Mouse (Mus musculus) splenic B cell, adult 2 months (primary cell): Measurements from ENCODE around the gene Jarid2.
A peak's percentile ranks its signal among the peaks of the same experiment; 100 is the strongest.

Experiments
- DNase-seq: peaks from one replicate; pipeline ENCODE4 v3.0.0-alpha.2; 2011; ENCODE audit warnings: low read depth, low spot score
- H3K27me3 ChIP-seq: 2 replicates; pipeline ENCODE4 v1.6.1; 2012; ENCODE audit warnings: mild to moderate bottlenecking, low read length, moderate library complexity, mixed read lengths; ENCODE audit not compliant: control insufficient read depth, poor library complexity, insufficient read depth, severe bottlenecking
- H3K36me3 ChIP-seq: 2 replicates; pipeline ENCODE4 v1.6.1; 2012; ENCODE audit warnings: mild to moderate bottlenecking, low read length, moderate library complexity, mixed read lengths; ENCODE audit not compliant: control insufficient read depth, poor library complexity, insufficient read depth, severe bottlenecking

Gene Jarid2

DNA sequence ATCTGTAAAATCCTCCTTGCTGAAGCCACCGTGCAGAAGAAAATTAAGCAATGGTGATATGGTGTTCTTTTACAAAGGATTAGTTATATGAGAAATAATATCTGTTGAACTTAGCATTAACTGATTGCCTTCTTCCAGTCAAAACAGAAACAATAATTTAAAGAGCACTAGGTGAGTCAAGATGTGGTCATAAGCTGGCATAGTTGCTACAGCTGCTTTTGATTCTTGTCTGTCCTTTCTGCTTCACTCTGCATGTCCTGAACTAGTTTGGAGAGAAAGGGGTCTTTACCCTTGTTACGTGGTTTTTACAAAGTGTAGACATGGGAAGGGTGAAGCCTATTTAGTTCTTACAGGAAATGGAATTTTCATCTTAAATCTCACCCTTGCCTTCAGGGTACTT is 51.9 kb downstream of the Jarid2 start:
- Histone ChIP-seq H3K36me3 (peaks cover 2% of the 10 kb centered on the region; the same call in 1 of the 2 replicates), H3K27me3 (no peaks in the 10 kb centered on the region)
- DNase-seq: no peak

- Histone ChIP-seq H3K27me3 (no peaks in the 10 kb centered on the region), H3K36me3 (peaks cover 2% of the 10 kb centered on the region; the same call in 1 of the 2 replicates)
- DNase-seq: no peak
Measured at GRCm38 (mm10) chr13:44784551-44784950, 55.3 kb downstream of the Jarid2 start.

GRCm38 (mm10) chr13:44786291-44786690 is 57.0 kb downstream of the Jarid2 start:
- DNase-seq: peak; percentile 71
- no peaks in the 10 kb centered on the region for H3K27me3 ChIP-seq

DNA sequence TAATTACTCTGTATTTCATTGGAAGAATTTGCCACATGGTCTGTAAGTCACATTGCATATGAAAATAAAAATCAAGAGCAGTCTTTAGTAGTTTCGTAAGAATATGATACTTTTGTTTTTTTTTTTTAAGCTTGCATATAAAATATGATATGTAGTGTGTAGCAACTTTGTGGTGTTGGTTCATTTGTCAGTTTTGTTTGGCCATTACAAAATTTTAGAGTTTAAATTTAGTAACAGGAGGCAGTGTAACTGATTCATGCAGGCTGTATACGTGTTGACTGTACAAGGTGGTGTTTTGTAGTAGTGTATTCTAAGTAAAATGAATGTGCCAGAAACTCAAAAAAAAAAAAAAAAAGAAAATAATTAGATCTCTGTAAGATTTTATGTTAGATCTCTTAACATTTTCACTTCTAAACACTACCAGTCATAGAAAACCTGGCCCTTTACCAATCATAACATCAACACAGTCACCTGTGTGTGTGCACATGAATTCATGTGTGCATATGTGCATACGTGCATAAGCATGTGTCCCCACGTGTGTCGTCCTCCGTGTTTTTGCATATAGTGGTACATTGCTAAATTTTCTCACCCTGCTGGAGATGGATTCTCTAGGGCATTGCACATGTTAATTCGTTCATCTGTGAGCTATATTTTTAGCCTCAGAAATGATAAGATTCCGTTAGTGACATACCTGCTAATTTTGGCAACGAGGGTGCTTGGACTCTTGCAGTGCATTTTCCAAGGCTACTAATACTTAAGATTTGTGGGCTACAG is 59.3 kb downstream of the Jarid2 start:
- Histone ChIP-seq H3K36me3 (no peaks in the 10 kb centered on the region), H3K27me3 (no peaks in the 10 kb centered on the region)
- DNase-seq: peak; percentile 72

More at GRCm38 (mm10) chr13:44786291-44786690, 57.0 kb downstream of the Jarid2 start:
- H3K36me3 ChIP-seq: peaks cover 2% of the 10 kb centered on the region; the same call in 1 of the 2 replicates

GRCm38 (mm10) chr13:44789982-44790381 is 60.7 kb downstream of the Jarid2 start:
- Histone ChIP-seq H3K27me3 (no peaks in the 10 kb centered on the region), H3K36me3 (no peaks in the 10 kb centered on the region)
- no peak for DNase-seq

GRCm38 (mm10) chr13:44792361-44792892 is 63.2 kb downstream of the Jarid2 start:
- no peak for DNase-seq
- no peaks in the 10 kb centered on the region for H3K27me3 ChIP-seq
- H3K36me3 ChIP-seq: no peaks in the 10 kb centered on the region

- DNase-seq: no peak
- Histone ChIP-seq H3K27me3 (no peaks in the 10 kb centered on the region), H3K36me3 (no peaks in the 10 kb centered on the region)
Measured at GRCm38 (mm10) chr13:44795891-44796290, 66.6 kb downstream of the Jarid2 start.

DNA sequence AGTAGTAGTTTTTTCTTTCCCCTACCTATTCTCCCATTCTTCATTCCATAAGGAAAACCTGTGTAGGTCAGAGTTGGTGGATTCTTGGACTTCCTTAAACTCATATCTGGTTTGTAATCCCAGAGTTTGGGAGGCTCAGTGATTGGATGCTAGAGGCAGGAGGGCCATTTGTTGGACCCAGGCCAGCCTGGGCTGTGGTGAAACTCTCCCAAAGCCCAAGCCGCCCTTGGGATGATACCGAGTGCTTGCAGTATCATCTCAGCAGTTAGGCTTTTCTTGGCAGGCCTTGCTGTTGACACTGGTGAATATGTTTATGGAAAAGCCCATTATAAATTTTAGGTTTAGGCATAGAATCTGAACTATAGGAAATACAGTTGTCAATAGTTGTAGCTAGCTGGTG is 67.5 kb downstream of the Jarid2 start:
- no peak for DNase-seq
- Histone ChIP-seq H3K27me3 (no peaks in the 10 kb centered on the region), H3K36me3 (no peaks in the 10 kb centered on the region)

GRCm38 (mm10) chr13:44798280-44798679 is 69.0 kb downstream of the Jarid2 start:
- peak; percentile 30 for DNase-seq
- H3K27me3 ChIP-seq: no peaks in the 10 kb centered on the region
- no peaks in the 10 kb centered on the region for H3K36me3 ChIP-seq

- Histone ChIP-seq H3K27me3 (no peaks in the 10 kb centered on the region), H3K36me3 (no peaks in the 10 kb centered on the region)
- DNase-seq: peak; percentile 50
Measured at GRCm38 (mm10) chr13:44799166-44799565, 69.9 kb downstream of the Jarid2 start.

- no peaks in the 10 kb centered on the region for H3K36me3 ChIP-seq
- H3K27me3 ChIP-seq: no peaks in the 10 kb centered on the region
- peak; percentile 90 for DNase-seq
Measured at GRCm38 (mm10) chr13:44800059-44800458, 70.8 kb downstream of the Jarid2 start.

GRCm38 (mm10) chr13:44804876-44805275 is 75.6 kb downstream of the Jarid2 start:
- H3K27me3 ChIP-seq: no peaks in the 10 kb centered on the region
- peak; percentile 69 for DNase-seq
- H3K36me3 ChIP-seq: no peaks in the 10 kb centered on the region

DNA sequence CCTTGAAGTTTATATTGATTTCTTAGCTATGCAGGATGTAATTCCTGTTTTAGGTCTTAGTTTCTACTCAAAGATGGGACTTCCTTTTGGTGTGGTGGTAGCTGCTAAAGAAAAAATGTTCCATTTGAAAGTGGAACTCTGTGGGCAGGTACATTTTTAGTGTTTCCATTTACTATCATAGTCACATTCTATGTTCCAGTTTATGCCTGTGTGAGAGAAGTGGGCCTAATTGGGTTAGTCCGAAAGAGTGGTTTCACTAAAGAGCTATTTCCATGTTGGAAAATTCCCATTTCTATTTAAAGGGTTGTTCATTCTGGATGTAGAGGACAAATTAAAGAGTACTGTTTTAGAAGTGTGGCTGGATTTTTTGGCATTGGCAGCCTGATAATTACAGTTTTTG is 79.0 kb downstream of the Jarid2 start:
- no peaks in the 10 kb centered on the region for H3K27me3 ChIP-seq
- no peaks in the 10 kb centered on the region for H3K36me3 ChIP-seq
- peak; percentile 74 for DNase-seq

GRCm38 (mm10) chr13:44811021-44811420 is 81.7 kb downstream of the Jarid2 start:
- no peaks in the 10 kb centered on the region for H3K36me3 ChIP-seq
- no peaks in the 10 kb centered on the region for H3K27me3 ChIP-seq
- peak; percentile 50 for DNase-seq

GRCm38 (mm10) chr13:44811601-44812000 is 82.3 kb downstream of the Jarid2 start:
- H3K27me3 ChIP-seq: no peaks in the 10 kb centered on the region
- no peak for DNase-seq

More at GRCm38 (mm10) chr13:44811601-44812000, 82.3 kb downstream of the Jarid2 start:
- H3K36me3 ChIP-seq: no peaks in the 10 kb centered on the region
